Mouse (Mus musculus): Measurements from ENCODE around the gene Psma5. TPM values are rescaled to one million over a fixed set of nuclear protein-coding genes. Genes with fewer than 3 reads are reported as not detected.

The Psma5 gene
- polyA plus RNA-seq, 1 experiment = 55.0 TPM

GRCm38 (mm10) chr3:108297603-108298553, 41.2 kb downstream of the Psma5 start:
- TF ChIP-seq POLR2A (IDR thresholded peaks at IDR 0.05; ENCODE audit: low read depth, low read length) (no peak), CTCF (conservative IDR thresholded peaks at IDR 0.05; ENCODE audit: insufficient read depth, insufficient read length, low read depth, low read length) (no peak)
- no peak overlapping the region for H3K27ac ChIP-seq (ENCODE audit: insufficient read depth, low read depth, low read length)
- H3K36me3 ChIP-seq (ENCODE audit: control insufficient read depth, insufficient read depth, low read length) = no peaks in the 10 kb centered on the region
- H3K27me3 ChIP-seq (replicated peaks; ENCODE audit: control insufficient read depth, insufficient read depth, low read length) = no peaks in the 10 kb centered on the region
- H3K4me3 ChIP-seq (ENCODE audit: insufficient read depth, low read depth, low read length) = no peak overlapping the region
- peaks cover 18% of the 10 kb centered on the region for H3K4me1 ChIP-seq (ENCODE audit: control insufficient read depth, insufficient read depth, low read length)
- 69% methylated on average over 7 of the region's 7 CpGs for WGBS
- no peak for DNase-seq

GRCm38 (mm10) chr3:108300455-108301030, 43.8 kb downstream of the Psma5 start:
- Histone ChIP-seq H3K27me3 (replicated peaks; ENCODE audit: control insufficient read depth, insufficient read depth, low read length) (no peaks in the 10 kb centered on the region), H3K36me3 (ENCODE audit: control insufficient read depth, insufficient read depth, low read length) (no peaks in the 10 kb centered on the region), H3K4me3 (ENCODE audit: insufficient read depth, low read depth, low read length) (no peak overlapping the region), H3K4me1 (ENCODE audit: control insufficient read depth, insufficient read depth, low read length) (peaks cover 15% of the 10 kb centered on the region), H3K27ac (ENCODE audit: insufficient read depth, low read depth, low read length) (no peak overlapping the region)
- TF ChIP-seq CTCF (conservative IDR thresholded peaks at IDR 0.05; ENCODE audit: insufficient read depth, insufficient read length, low read depth, low read length) = no peak
- no peak for TF ChIP-seq POLR2A (IDR thresholded peaks at IDR 0.05; ENCODE audit: low read depth, low read length)
- no peak for DNase-seq
- 65% methylated on average over 6 of the region's 6 CpGs for WGBS

GRCm38 (mm10) chr3:108303683-108304082, 47.0 kb downstream of the Psma5 start:
- Histone ChIP-seq H3K36me3 (ENCODE audit: control insufficient read depth, insufficient read depth, low read length) (no peaks in the 10 kb centered on the region), H3K4me3 (ENCODE audit: insufficient read depth, low read depth, low read length) (no peak overlapping the region), H3K4me1 (ENCODE audit: control insufficient read depth, insufficient read depth, low read length) (0 out of 2 replicates have a peak, but pooled peaks cover 2% of the 10 kb centered on the region), H3K27ac (ENCODE audit: insufficient read depth, low read depth, low read length) (no peak overlapping the region), H3K27me3 (replicated peaks; ENCODE audit: control insufficient read depth, insufficient read depth, low read length) (no peaks in the 10 kb centered on the region)
- DNase-seq = no peak
- WGBS = 97% methylated on average over 8 of the region's 8 CpGs
- TF ChIP-seq POLR2A (IDR thresholded peaks at IDR 0.05; ENCODE audit: low read depth, low read length) (no peak), CTCF (conservative IDR thresholded peaks at IDR 0.05; ENCODE audit: insufficient read depth, insufficient read length, low read depth, low read length) (no peak)

GRCm38 (mm10) chr3:108304747-108305146, 48.0 kb downstream of the Psma5 start:
- no peak overlapping the region for H3K27ac ChIP-seq (ENCODE audit: insufficient read depth, low read depth, low read length)
- WGBS = 87% methylated on average over 4 of the region's 4 CpGs
- no peak for TF ChIP-seq POLR2A (IDR thresholded peaks at IDR 0.05; ENCODE audit: low read depth, low read length)
- TF ChIP-seq CTCF (conservative IDR thresholded peaks at IDR 0.05; ENCODE audit: insufficient read depth, insufficient read length, low read depth, low read length) = no peak

GRCm38 (mm10) chr3:108306387-108306786, 49.7 kb downstream of the Psma5 start:
- no peak overlapping the region for H3K4me3 ChIP-seq (ENCODE audit: insufficient read depth, low read depth, low read length)
- TF ChIP-seq POLR2A (IDR thresholded peaks at IDR 0.05; ENCODE audit: low read depth, low read length) (no peak), CTCF (conservative IDR thresholded peaks at IDR 0.05; ENCODE audit: insufficient read depth, insufficient read length, low read depth, low read length) (no peak)
- WGBS = 74% methylated on average over 3 of the region's 3 CpGs
- H3K27me3 ChIP-seq (replicated peaks; ENCODE audit: control insufficient read depth, insufficient read depth, low read length) = no peaks in the 10 kb centered on the region
- no peaks in the 10 kb centered on the region for H3K36me3 ChIP-seq (ENCODE audit: control insufficient read depth, insufficient read depth, low read length)
- no peaks in the 10 kb centered on the region for H3K4me1 ChIP-seq (ENCODE audit: control insufficient read depth, insufficient read depth, low read length)
- H3K27ac ChIP-seq (ENCODE audit: insufficient read depth, low read depth, low read length) = no peak overlapping the region
- DNase-seq = no peak

More at GRCm38 (mm10) chr3:108304747-108305146, 48.0 kb downstream of the Psma5 start:
- Histone ChIP-seq H3K4me1 (ENCODE audit: control insufficient read depth, insufficient read depth, low read length) (no peaks in the 10 kb centered on the region), H3K36me3 (ENCODE audit: control insufficient read depth, insufficient read depth, low read length) (no peaks in the 10 kb centered on the region), H3K27me3 (replicated peaks; ENCODE audit: control insufficient read depth, insufficient read depth, low read length) (no peaks in the 10 kb centered on the region), H3K4me3 (ENCODE audit: insufficient read depth, low read depth, low read length) (no peak overlapping the region)
- DNase-seq = no peak

- H3K27me3 ChIP-seq (replicated peaks; ENCODE audit: control insufficient read depth, insufficient read depth, low read length) = no peaks in the 10 kb centered on the region
- H3K36me3 ChIP-seq (ENCODE audit: control insufficient read depth, insufficient read depth, low read length) = no peaks in the 10 kb centered on the region
- TF ChIP-seq CTCF (conservative IDR thresholded peaks at IDR 0.05; ENCODE audit: insufficient read depth, insufficient read length, low read depth, low read length) (no peak), POLR2A (IDR thresholded peaks at IDR 0.05; ENCODE audit: low read depth, low read length) (no peak)
- H3K27ac ChIP-seq (ENCODE audit: insufficient read depth, low read depth, low read length) = no peak overlapping the region
- 83% methylated on average over 6 of the region's 6 CpGs for WGBS
- H3K4me3 ChIP-seq (ENCODE audit: insufficient read depth, low read depth, low read length) = no peak overlapping the region
- no peak for DNase-seq
- H3K4me1 ChIP-seq (ENCODE audit: control insufficient read depth, insufficient read depth, low read length) = no peaks in the 10 kb centered on the region
Observed at GRCm38 (mm10) chr3:108307485-108307884, 50.8 kb downstream of the Psma5 start.

- TF ChIP-seq CTCF (conservative IDR thresholded peaks at IDR 0.05; ENCODE audit: insufficient read depth, insufficient read length, low read depth, low read length) (no peak), POLR2A (IDR thresholded peaks at IDR 0.05; ENCODE audit: low read depth, low read length) (no peak)
- Histone ChIP-seq H3K27me3 (replicated peaks; ENCODE audit: control insufficient read depth, insufficient read depth, low read length) (no peaks in the 10 kb centered on the region), H3K27ac (ENCODE audit: insufficient read depth, low read depth, low read length) (no peak overlapping the region), H3K36me3 (ENCODE audit: control insufficient read depth, insufficient read depth, low read length) (no peaks in the 10 kb centered on the region), H3K4me1 (ENCODE audit: control insufficient read depth, insufficient read depth, low read length) (no peaks in the 10 kb centered on the region; the same call in 1 of the 2 replicates), H3K4me3 (ENCODE audit: insufficient read depth, low read depth, low read length) (no peak overlapping the region)
- DNase-seq = peak; percentile 23
Observed at GRCm38 (mm10) chr3:108310921-108311341, 54.2 kb downstream of the Psma5 start.
